8 mouse cellular contexts compared by ENCODE assay signal in the genomic region with DNA sequence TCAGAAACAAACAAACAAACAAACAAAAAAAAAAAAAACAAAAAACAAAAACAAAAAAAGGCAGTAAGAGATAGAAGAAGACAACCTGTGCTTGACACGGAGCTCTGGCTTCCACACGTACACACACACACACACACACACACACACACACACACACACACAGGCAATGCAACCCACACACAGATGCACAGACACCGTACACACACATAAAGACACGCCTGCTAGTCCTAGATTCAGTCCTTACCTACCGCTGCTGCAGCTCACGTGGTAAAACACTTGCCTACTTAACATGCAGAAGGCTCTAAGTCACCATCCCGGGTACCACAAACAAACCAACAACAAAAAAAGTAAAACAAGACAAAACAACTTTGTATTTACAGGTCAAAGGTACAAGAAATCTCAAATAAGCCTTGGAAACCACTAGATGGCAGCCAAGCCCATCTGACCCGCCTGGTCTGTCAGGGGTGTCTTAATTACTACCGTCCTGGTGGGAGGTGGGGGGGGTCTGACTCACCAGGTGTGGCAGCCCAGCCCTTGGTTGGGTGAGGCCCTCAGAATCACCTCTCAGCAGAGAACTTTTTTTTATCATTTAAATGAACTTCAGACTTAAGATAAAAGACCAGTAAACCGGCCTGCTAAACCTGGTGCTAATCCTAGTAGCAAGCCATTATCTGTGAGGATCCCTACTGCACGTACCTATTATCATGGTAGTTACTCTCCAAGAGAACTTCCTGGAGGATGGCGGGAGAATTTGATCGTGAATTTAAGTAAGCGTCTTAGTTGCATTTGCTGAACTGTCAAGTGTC. TPM values are rescaled to one million over a fixed set of nuclear protein-coding genes. Genes with fewer than 3 reads are reported as not detected.
DNase-seq lines count a peak whose midpoint lies in the region; ATAC-seq and TF ChIP-seq lines count a peak whose summit lies in the region.

No protein-coding gene starts in this region.

- peak; percentile 79 for TF ChIP-seq CTCF in layer of hippocampus, adult 2 months (conservative IDR thresholded peaks at IDR 0.05)

- H3K36me3 ChIP-seq in ES-E14 (ENCODE audit: control insufficient read depth, insufficient read depth, low read length, poor library complexity, severe bottlenecking), result no peaks in the 10 kb centered on the region
- H3K36me3 ChIP-seq in limb, embryonic 11.5 days (ENCODE audit: control insufficient read depth, insufficient read depth, low read length), result no peaks in the 10 kb centered on the region

- H3K4me2 ChIP-seq in limb, embryonic 11.5 days (ENCODE audit: low read depth, severe bottlenecking), result no peak overlapping the region

- in situ Hi-C loops in ES-E14 (cut with MboI; ENCODE audit: low sequenced_read_pairs in 2 of 2, unreplicated experiment in 2 of 2), result loop anchor here (10.0 to 25.0 kb wide), 5 partner anchors 408 to 1208 kb away; a partner anchor contains a TSS

- H3K4me1 ChIP-seq in ES-E14 (ENCODE audit: control insufficient read depth in 2 of 2, insufficient read depth in 2 of 2, low read length in 2 of 2, poor library complexity in 1 of 2), result peaks cover 5 to 18% of the 10 kb centered on the region in 2 experiments; a peak in 3 of 4 replicates
- no peaks in the 10 kb centered on the region; the same call in 1 of the 2 replicates for H3K4me1 ChIP-seq in limb, embryonic 11.5 days (ENCODE audit: control insufficient read depth, insufficient read depth, low read length)

- no peaks in the 10 kb centered on the region for H3K27me3 ChIP-seq in limb, embryonic 11.5 days (ENCODE audit: control insufficient read depth, insufficient read depth, low read length)

- H3K27ac ChIP-seq in layer of hippocampus, adult 2 months, result no peak overlapping the region
- peak overlapping the region; percentile 84 for H3K27ac ChIP-seq in ES-E14 (ENCODE audit: insufficient read depth, low read depth, low read length, poor library complexity, severe bottlenecking)
- no peak overlapping the region for H3K27ac ChIP-seq in limb, embryonic 11.5 days (replicated peaks; ENCODE audit: low read depth, low read length)

- H3K9me3 ChIP-seq in ES-E14 (ENCODE audit: control insufficient read depth, insufficient read depth, low read depth, low read length), result no peaks in the 10 kb centered on the region
- H3K9me3 ChIP-seq in limb, embryonic 11.5 days (ENCODE audit: control insufficient read depth, low read length), result no peaks in the 10 kb centered on the region

- no peak for ATAC-seq in limb, embryonic 11.5 days (ENCODE audit: insufficient number of reproducible peaks, low FRiP score, low TSS enrichment, low read depth)

- no peak overlapping the region for H3K4me3 ChIP-seq in layer of hippocampus, adult 2 months
- H3K4me3 ChIP-seq in ES-E14 (ENCODE audit: insufficient read depth in 1 of 2, low read depth in 1 of 2, low read length in 2 of 2, poor library complexity in 1 of 2, severe bottlenecking in 1 of 2), result no peak overlapping the region
- no peak overlapping the region for H3K4me3 ChIP-seq in limb, embryonic 11.5 days (ENCODE audit: low read depth, low read length)

- DNase-seq in layer of hippocampus, adult 2 months (ENCODE audit: low spot score in 2 of 2), result no peak
- DNase-seq in layer of hippocampus, postnatal 25 days (ENCODE audit: extremely low spot score in 1 of 2, low spot score in 1 of 2), result no peak
- DNase-seq in ES-E14 (ENCODE audit: low read depth, low spot score), result peak; percentile 87
- DNase-seq in embryo, embryonic 10 days (ENCODE audit: low spot score), result peak; percentile 58
- peak; percentile 66 for DNase-seq in limb, embryonic 11.5 days (ENCODE audit: low spot score)
- DNase-seq in thymus, postnatal 36 days, result peak; percentile 34 to 48
- DNase-seq in frontal cortex, postnatal 14 days (ENCODE audit: low spot score in 2 of 2), result no peak
- no peak for DNase-seq in right cerebral cortex, postnatal 25 days

- H3K9ac ChIP-seq in ES-E14 (ENCODE audit: insufficient read depth, low read depth, low read length, poor library complexity, severe bottlenecking), result peak overlapping the region; percentile 61; the same call in 1 of the 2 replicates
- H3K9ac ChIP-seq in limb, embryonic 11.5 days (ENCODE audit: low read length), result no peak overlapping the region

- WGBS in limb, embryonic 11.5 days, result 18% methylated on average over 14 of the region's 14 CpGs

TF ChIP-seq in ES-E14, 5 proteins besides CTCF, POLR2A, EP300 and RAD21:
- TF ChIP-seq ZC3H11A (IDR thresholded peaks at IDR 0.05; ENCODE audit: borderline replicate concordance, low read depth, low read length) (peak; percentile 86; the same call in 1 of the 2 replicates), CHD2 (IDR thresholded peaks at IDR 0.05; ENCODE audit: low read depth, low read length) (peak; percentile 46; the same call in 1 of the 2 replicates), HCFC1 (IDR thresholded peaks at IDR 0.05; ENCODE audit: borderline replicate concordance, insufficient read depth, low read length) (no peak), ZNF384 (IDR thresholded peaks at IDR 0.05; ENCODE audit: low read depth, low read length) (peak; percentile 62; the same call in 1 of the 2 replicates), MAFK (IDR thresholded peaks at IDR 0.05; ENCODE audit: insufficient read depth, low read depth, low read length) (no peak)

RNA-seq across cellular contexts. Expression of a gene that starts 14.3 kb away (rescaled TPM):
- 10 to 100 TPM; 22.4 to 23.5 TPM for total RNA-seq in layer of hippocampus, adult 2 months (2021)
- 10 to 100 TPM; 20.5 to 21.1 TPM for total RNA-seq in layer of hippocampus, postnatal 25 days (2021)
- total RNA-seq in ES-E14 (2012; rRNA removed), result 2.3 and 2.7 TPM in 2 replicates
- 5.9 and 6.3 TPM in 2 replicates for polyA plus RNA-seq in limb, embryonic 11.5 days (2014; fragmentation: Nextera tagmentation; extraction: Ambion mirVana)

Comparison
In these comparisons a context has a peak if more than half of its experiments do, and no peak if none do; other contexts are left out.
1. DNase-seq: peak in ES-E14 (single experiment), embryo, embryonic 10 days (single experiment), limb, embryonic 11.5 days (single experiment) and thymus, postnatal 36 days (2 of 2); none in layer of hippocampus, adult 2 months (0 of 2), layer of hippocampus, postnatal 25 days (0 of 2), frontal cortex, postnatal 14 days (0 of 2) and right cerebral cortex, postnatal 25 days (single experiment).